Mouse (Mus musculus): ENCODE results near the gene Tmem94. TPM values are rescaled to one million over a fixed set of nuclear protein-coding genes. Genes with fewer than 3 reads are reported as not detected.

Gene Tmem94
- polyA plus RNA-seq, 1 experiment from 2014 or later, result 28.2 TPM

DNA sequence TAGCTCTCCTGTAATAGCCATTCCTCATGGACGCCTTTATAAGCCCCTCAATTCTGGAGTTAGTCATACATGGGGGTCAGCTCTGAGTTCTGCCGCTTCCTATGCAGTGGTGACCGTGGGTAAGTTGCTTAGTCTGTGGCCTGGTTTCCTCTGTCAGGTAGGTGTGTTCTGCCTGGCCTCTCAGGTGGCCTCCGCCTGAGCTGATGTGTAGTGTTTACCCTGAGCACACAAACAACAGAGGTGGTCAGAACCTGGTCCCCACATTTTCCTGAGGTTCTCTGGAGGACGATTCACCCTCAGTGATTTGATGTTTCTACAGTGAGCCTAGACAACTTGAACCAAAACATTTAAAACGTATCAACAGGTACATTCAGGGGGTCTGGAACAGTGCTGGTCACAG lies 66.8 kb downstream of the Tmem94 start:
- H3K27ac ChIP-seq (ENCODE audit: low read length), result peak overlapping the region; percentile 95
- no peak overlapping the region for H3K4me3 ChIP-seq (ENCODE audit: low read length)
- H3K9ac ChIP-seq (ENCODE audit: low read length), result no peak overlapping the region
- peaks cover 67% of the 10 kb centered on the region for H3K4me1 ChIP-seq (replicated peaks; ENCODE audit: control insufficient read depth, insufficient read depth, low read length)
- H3K36me3 ChIP-seq (ENCODE audit: control insufficient read depth, insufficient read depth, low read length), result no peaks in the 10 kb centered on the region
- WGBS, result 48% methylated on average over 6 of the region's 6 CpGs
- no peak for ATAC-seq (ENCODE audit: low read depth)
- no peaks in the 10 kb centered on the region for H3K9me3 ChIP-seq (ENCODE audit: control insufficient read depth, low read length)
- H3K27me3 ChIP-seq (ENCODE audit: control insufficient read depth, insufficient read depth, low read depth, low read length), result no peaks in the 10 kb centered on the region
- H3K4me2 ChIP-seq (ENCODE audit: low read depth, low read length), result peak overlapping the region; percentile 15; the same call in 1 of the 2 replicates

DNA sequence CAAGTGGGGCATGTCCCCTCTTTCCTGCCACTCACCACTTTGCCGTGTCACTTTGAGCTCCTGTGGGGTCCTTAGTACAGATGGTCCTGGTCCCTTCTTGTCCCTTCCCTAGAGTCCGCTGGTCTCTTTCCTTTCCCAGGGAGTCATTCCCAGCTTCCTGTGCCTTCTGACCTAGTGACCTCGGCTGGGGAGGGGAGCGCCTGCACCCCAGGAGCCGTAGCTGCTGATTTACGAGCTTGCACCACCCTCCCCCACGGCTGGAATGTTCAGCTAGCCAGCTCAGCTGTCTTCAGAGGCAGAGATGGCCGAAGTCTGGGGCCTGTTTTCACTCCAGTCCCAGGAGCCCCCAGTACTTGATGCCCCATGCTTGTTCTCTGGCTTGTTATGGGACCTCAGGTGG lies 67.3 kb downstream of the Tmem94 start:
- 12% methylated on average over 8 of the region's 8 CpGs for WGBS

DNA sequence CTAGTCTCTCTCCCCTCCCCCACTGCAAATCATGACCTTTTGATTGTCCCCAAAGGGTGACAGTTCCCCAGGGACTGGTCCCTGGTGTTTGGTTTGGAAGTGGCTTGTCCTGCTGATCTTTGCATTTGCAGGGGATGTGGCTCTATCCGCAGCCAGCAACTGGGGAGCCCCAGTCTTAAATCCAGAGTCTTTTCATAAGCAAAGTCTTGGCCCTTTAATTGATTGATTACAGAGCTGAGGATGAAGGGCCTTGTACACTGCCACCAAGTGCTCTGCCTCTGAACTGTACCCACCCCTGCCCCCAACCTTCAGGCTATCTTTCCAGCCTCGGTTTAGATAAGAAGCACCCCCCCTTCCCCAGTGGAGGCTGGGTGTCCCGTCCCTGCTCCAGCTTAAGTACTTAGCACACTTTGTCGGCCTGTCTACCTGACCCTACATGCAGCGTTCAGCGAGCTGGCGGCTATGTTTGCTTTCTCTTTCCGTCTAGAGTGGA lies 67.8 kb downstream of the Tmem94 start:
- 11% methylated on average over 8 of the region's 8 CpGs for WGBS
- Histone ChIP-seq H3K4me3 (ENCODE audit: low read length) (no peak overlapping the region), H3K27ac (ENCODE audit: low read length) (peak overlapping the region; percentile 95), H3K9ac (ENCODE audit: low read length) (peak overlapping the region; percentile 48; the same call in 1 of the 2 replicates), H3K27me3 (ENCODE audit: control insufficient read depth, insufficient read depth, low read depth, low read length) (no peaks in the 10 kb centered on the region), H3K9me3 (ENCODE audit: control insufficient read depth, low read length) (no peaks in the 10 kb centered on the region), H3K4me2 (ENCODE audit: low read depth, low read length) (peak overlapping the region; percentile 15), H3K36me3 (ENCODE audit: control insufficient read depth, insufficient read depth, low read length) (no peaks in the 10 kb centered on the region), H3K4me1 (replicated peaks; ENCODE audit: control insufficient read depth, insufficient read depth, low read length) (peaks cover 70% of the 10 kb centered on the region)
- peak; percentile 65 for ATAC-seq (ENCODE audit: low read depth)

More for the DNA sequence above, 67.3 kb downstream of the Tmem94 start:
- Histone ChIP-seq H3K4me1 (replicated peaks; ENCODE audit: control insufficient read depth, insufficient read depth, low read length) (peaks cover 64% of the 10 kb centered on the region), H3K27ac (ENCODE audit: low read length) (peak overlapping the region; percentile 95), H3K9me3 (ENCODE audit: control insufficient read depth, low read length) (no peaks in the 10 kb centered on the region), H3K9ac (ENCODE audit: low read length) (peak overlapping the region; percentile 48; the same call in 1 of the 2 replicates), H3K4me2 (ENCODE audit: low read depth, low read length) (peak overlapping the region; percentile 15), H3K4me3 (ENCODE audit: low read length) (no peak overlapping the region), H3K36me3 (ENCODE audit: control insufficient read depth, insufficient read depth, low read length) (no peaks in the 10 kb centered on the region), H3K27me3 (ENCODE audit: control insufficient read depth, insufficient read depth, low read depth, low read length) (no peaks in the 10 kb centered on the region)
- peak; percentile 31; the same call in 1 of the 2 replicates for ATAC-seq (ENCODE audit: low read depth)

DNA sequence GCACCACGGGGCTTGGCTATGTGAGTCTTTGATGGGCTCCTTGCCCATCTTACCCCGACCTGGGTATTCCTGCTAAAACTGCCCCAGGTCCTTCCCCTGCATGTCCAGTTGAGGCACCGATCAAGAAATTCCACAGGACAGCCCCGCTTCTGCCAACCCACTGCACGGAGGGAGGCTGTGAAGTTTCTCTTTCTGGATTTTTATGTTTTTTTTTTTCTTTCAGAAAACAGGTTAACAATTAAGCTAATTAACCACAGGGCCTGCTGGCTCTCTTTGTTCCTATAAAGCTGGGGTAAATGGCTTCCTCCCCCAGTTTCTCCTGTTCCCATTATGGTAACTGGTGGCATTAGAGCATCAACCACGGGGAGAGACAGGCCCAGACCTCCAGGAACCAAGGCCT lies 68.8 kb downstream of the Tmem94 start:
- Histone ChIP-seq H3K4me2 (ENCODE audit: low read depth, low read length) (no peak overlapping the region), H3K4me1 (replicated peaks; ENCODE audit: control insufficient read depth, insufficient read depth, low read length) (peaks cover 75% of the 10 kb centered on the region), H3K27ac (ENCODE audit: low read length) (peak overlapping the region; percentile 95), H3K27me3 (ENCODE audit: control insufficient read depth, insufficient read depth, low read depth, low read length) (no peaks in the 10 kb centered on the region), H3K9me3 (ENCODE audit: control insufficient read depth, low read length) (no peaks in the 10 kb centered on the region), H3K36me3 (ENCODE audit: control insufficient read depth, insufficient read depth, low read length) (no peaks in the 10 kb centered on the region), H3K9ac (ENCODE audit: low read length) (peak overlapping the region; percentile 22; the same call in 1 of the 2 replicates), H3K4me3 (ENCODE audit: low read length) (no peak overlapping the region)
- 68% methylated on average over 6 of the region's 6 CpGs for WGBS
- ATAC-seq (ENCODE audit: low read depth), result no peak

DNA sequence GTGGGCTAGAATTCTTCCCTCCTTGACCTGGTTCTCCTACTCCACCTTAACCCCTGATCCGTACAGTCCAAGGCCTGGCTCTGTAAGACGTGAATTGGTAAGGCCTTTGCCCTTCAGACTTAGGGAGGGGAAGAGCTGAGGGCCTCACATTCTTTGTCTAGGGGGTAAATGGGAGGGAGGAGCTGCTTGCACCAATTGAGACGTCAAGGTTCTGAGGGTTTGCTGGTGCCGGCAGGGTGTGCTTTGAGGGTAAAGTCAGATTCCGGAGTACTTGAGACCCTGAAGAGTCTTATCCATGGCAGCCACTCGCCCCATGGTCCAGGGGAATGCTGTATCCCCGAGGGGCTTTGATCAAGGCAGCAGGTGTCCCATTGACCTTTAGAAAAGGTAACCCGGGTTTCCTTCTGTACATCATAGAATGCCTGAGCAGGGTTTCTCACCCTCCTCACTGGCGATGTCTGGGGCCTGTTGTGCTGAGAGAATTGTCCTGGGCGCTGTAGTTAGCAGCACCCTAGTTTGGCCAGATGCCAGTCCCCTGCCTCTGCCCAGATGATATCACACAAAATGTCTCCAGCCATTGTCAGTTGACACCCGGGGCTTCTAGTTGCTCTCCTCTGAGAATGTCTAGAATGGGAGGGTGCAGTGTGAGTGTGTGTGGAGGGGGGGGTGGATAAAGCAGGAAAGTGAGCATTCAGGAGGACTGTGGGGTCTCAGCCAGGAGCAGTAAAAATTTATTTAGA lies 71.6 kb downstream of the Tmem94 start:
- Histone ChIP-seq H3K36me3 (ENCODE audit: control insufficient read depth, insufficient read depth, low read length) (no peaks in the 10 kb centered on the region), H3K27ac (ENCODE audit: low read length) (peak overlapping the region; percentile 84), H3K4me1 (replicated peaks; ENCODE audit: control insufficient read depth, insufficient read depth, low read length) (peaks cover 70% of the 10 kb centered on the region), H3K9me3 (ENCODE audit: control insufficient read depth, low read length) (no peaks in the 10 kb centered on the region), H3K4me2 (ENCODE audit: low read depth, low read length) (no peak overlapping the region), H3K27me3 (ENCODE audit: control insufficient read depth, insufficient read depth, low read depth, low read length) (no peaks in the 10 kb centered on the region), H3K4me3 (ENCODE audit: low read length) (no peak overlapping the region), H3K9ac (ENCODE audit: low read length) (no peak overlapping the region)
- ATAC-seq (ENCODE audit: low read depth), result peak; percentile 69
- WGBS, result 37% methylated on average over 11 of the region's 11 CpGs

DNA sequence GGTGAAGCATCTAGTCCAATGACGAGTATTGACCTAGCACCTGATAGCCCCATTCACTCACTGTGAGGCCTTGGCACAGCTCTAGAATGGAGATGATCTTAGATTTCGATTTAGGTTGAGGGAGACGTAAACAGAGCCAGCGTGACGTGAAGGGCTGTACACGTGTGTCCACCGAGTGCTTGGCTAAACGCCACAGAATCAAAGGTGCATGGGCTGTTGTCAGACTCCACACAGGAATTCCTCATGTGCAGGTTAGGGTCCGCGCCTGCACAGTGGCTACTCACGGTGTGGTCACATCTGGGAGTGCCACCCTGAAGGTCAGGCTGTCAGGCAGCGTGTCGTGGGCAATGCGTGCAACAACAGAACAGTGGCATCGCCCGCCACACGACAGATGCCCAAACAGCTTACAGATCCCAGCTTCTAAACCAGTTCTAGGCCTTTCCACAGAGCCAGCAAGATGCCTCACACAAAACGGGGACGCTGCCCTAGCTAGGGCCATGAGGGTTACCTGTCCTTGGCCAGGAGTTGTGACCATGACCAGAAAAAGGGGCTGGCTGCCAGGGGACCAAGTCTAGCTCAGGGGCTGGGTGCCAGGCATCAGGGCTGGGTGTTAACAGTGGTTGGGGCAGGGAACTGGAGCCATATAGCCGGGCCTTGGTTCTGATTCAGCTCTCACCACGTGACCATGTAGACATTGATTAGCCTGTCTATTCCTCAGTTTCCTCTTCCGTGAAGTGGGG lies 72.5 kb downstream of the Tmem94 start:
- Histone ChIP-seq H3K27me3 (ENCODE audit: control insufficient read depth, insufficient read depth, low read depth, low read length) (no peaks in the 10 kb centered on the region), H3K36me3 (ENCODE audit: control insufficient read depth, insufficient read depth, low read length) (no peaks in the 10 kb centered on the region), H3K9me3 (ENCODE audit: control insufficient read depth, low read length) (no peaks in the 10 kb centered on the region), H3K4me2 (ENCODE audit: low read depth, low read length) (no peak overlapping the region), H3K4me1 (replicated peaks; ENCODE audit: control insufficient read depth, insufficient read depth, low read length) (peaks cover 70% of the 10 kb centered on the region), H3K4me3 (ENCODE audit: low read length) (no peak overlapping the region), H3K9ac (ENCODE audit: low read length) (no peak overlapping the region; the same call in 1 of the 2 replicates), H3K27ac (ENCODE audit: low read length) (peak overlapping the region; percentile 84)
- no peak for ATAC-seq (ENCODE audit: low read depth)
- 73% methylated on average over 22 of the region's 22 CpGs for WGBS

DNA sequence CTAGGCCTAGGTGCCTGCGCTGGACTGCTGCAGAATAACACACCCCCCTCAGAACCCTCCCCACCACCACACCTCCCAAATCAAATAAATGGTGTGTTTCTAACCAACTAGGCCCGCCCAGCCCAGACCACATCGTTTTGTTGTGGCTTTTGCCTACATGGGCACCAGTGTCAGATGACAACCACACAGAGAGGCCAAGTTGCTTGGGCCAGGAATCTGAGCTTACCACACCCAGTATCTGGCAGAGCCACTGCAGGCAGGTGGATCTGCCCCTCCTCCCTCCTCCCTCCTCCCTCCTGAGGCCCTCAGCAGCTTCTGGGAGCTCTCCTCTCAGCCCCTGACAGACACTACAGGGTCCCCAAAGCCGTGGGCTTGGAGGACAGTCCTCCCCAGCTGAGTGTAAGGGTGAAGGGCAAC lies 73.7 kb downstream of the Tmem94 start:
- H3K4me2 ChIP-seq (ENCODE audit: low read depth, low read length), result no peak overlapping the region
- H3K4me1 ChIP-seq (replicated peaks; ENCODE audit: control insufficient read depth, insufficient read depth, low read length), result peaks cover 68% of the 10 kb centered on the region
- no peak overlapping the region for H3K4me3 ChIP-seq (ENCODE audit: low read length)
- 24% methylated on average over 4 of the region's 4 CpGs for WGBS
- no peak overlapping the region for H3K9ac ChIP-seq (ENCODE audit: low read length)
- H3K27ac ChIP-seq (ENCODE audit: low read length), result peak overlapping the region; percentile 84
- H3K27me3 ChIP-seq (ENCODE audit: control insufficient read depth, insufficient read depth, low read depth, low read length), result no peaks in the 10 kb centered on the region
- H3K9me3 ChIP-seq (ENCODE audit: control insufficient read depth, low read length), result no peaks in the 10 kb centered on the region
- ATAC-seq (ENCODE audit: low read depth), result peak; percentile 20; the same call in 1 of the 2 replicates
- no peaks in the 10 kb centered on the region for H3K36me3 ChIP-seq (ENCODE audit: control insufficient read depth, insufficient read depth, low read length)

DNA sequence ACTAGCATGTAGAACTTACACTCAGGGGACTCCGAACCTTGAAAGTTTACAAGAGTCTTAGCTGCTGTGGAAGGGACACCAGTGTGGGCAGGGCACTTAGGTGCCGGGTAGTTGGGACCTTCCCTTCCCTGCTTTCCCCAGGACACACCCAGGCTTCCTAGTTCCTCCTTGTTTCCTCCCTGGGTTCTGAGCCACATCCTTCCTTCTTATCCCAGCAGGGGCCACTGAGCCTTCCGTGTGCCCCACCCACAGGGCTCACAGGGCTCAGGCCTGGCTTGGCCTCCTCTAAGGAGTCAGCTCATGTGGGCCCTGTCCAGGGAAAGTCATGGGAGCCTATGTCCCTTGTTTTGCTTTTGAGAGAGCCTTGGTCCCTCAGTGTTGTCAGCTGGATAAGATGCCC lies 74.5 kb downstream of the Tmem94 start:
- no peak for ATAC-seq (ENCODE audit: low read depth)
- Histone ChIP-seq H3K36me3 (ENCODE audit: control insufficient read depth, insufficient read depth, low read length) (no peaks in the 10 kb centered on the region), H3K4me3 (ENCODE audit: low read length) (no peak overlapping the region), H3K4me1 (replicated peaks; ENCODE audit: control insufficient read depth, insufficient read depth, low read length) (peaks cover 68% of the 10 kb centered on the region), H3K4me2 (ENCODE audit: low read depth, low read length) (no peak overlapping the region), H3K9me3 (ENCODE audit: control insufficient read depth, low read length) (no peaks in the 10 kb centered on the region), H3K27me3 (ENCODE audit: control insufficient read depth, insufficient read depth, low read depth, low read length) (no peaks in the 10 kb centered on the region), H3K9ac (ENCODE audit: low read length) (0 out of 2 replicates have a peak overlapping the region, but pooled peaks have one; percentile 29), H3K27ac (ENCODE audit: low read length) (peak overlapping the region; percentile 84)
- 56% methylated on average over 3 of the region's 3 CpGs for WGBS

DNA sequence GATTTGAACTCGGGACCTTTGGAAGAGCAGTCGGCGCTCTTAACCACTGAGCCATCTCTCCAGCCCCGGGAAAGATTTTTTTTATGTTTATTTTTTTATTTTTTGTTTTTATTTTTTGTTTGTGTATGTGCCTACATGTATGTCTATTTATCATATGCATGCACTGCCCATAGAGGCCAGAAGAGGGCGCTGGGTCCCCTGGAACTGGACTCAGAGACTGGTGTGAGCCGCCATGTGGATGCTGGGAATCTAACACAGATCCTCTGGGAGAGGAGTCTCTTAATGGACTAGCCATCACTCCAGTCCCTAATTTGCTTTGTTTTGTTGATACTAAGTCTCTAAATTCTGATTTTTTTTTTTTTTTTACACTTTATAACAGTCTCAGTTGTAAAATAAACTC lies 75.8 kb downstream of the Tmem94 start:
- Histone ChIP-seq H3K4me2 (ENCODE audit: low read depth, low read length) (no peak overlapping the region), H3K36me3 (ENCODE audit: control insufficient read depth, insufficient read depth, low read length) (peaks cover 10% of the 10 kb centered on the region), H3K27ac (ENCODE audit: low read length) (peak overlapping the region; percentile 94), H3K4me1 (replicated peaks; ENCODE audit: control insufficient read depth, insufficient read depth, low read length) (peaks cover 60% of the 10 kb centered on the region), H3K27me3 (ENCODE audit: control insufficient read depth, insufficient read depth, low read depth, low read length) (no peaks in the 10 kb centered on the region), H3K9ac (ENCODE audit: low read length) (no peak overlapping the region), H3K4me3 (ENCODE audit: low read length) (no peak overlapping the region), H3K9me3 (ENCODE audit: control insufficient read depth, low read length) (peaks cover 6% of the 10 kb centered on the region)
- WGBS, result 83% methylated on average over 6 of the region's 6 CpGs
- ATAC-seq (ENCODE audit: low read depth), result no peak
